Mouse (Mus musculus): ENCODE results near the gene Pf4.
A peak's percentile ranks its signal among the peaks of the same experiment; 100 is the strongest.

Gene Pf4

GRCm38 (mm10) chr5:90771880-90772653 is at the start of gene Pf4:
Gene Pf4, plus strand, starts transcription at chr5:90772435.
- DNase-seq (ENCODE audit: extremely low spot score, low read depth, low spot score) = no peak

- DNase-seq (ENCODE audit: extremely low spot score, low read depth, low spot score) = no peak
Observed at GRCm38 (mm10) chr5:90722656-90723055, 49.6 kb upstream of the Pf4 start.

- DNase-seq (ENCODE audit: extremely low spot score, low read depth, low spot score) = peak; percentile 33
Observed at GRCm38 (mm10) chr5:90728254-90728653, 44.0 kb upstream of the Pf4 start.

- DNase-seq (ENCODE audit: extremely low spot score, low read depth, low spot score) = no peak
Observed at GRCm38 (mm10) chr5:90731480-90731879, 40.8 kb upstream of the Pf4 start.

GRCm38 (mm10) chr5:90742029-90742428 is 30.2 kb upstream of the Pf4 start:
- DNase-seq (ENCODE audit: extremely low spot score, low read depth, low spot score) = no peak

GRCm38 (mm10) chr5:90753934-90754333 is 18.3 kb upstream of the Pf4 start:
- DNase-seq (ENCODE audit: extremely low spot score, low read depth, low spot score) = no peak

GRCm38 (mm10) chr5:90758020-90758605 is 14.1 kb upstream of the Pf4 start:
- no peak for DNase-seq (ENCODE audit: extremely low spot score, low read depth, low spot score)

- no peak for DNase-seq (ENCODE audit: extremely low spot score, low read depth, low spot score)
Observed at GRCm38 (mm10) chr5:90759077-90760065, 12.9 kb upstream of the Pf4 start, which contains the start of gene Cxcl5. Gene Cxcl5, plus strand, starts transcription at chr5:90759360.

GRCm38 (mm10) chr5:90760303-90760702 is 11.9 kb upstream of the Pf4 start:
- no peak for DNase-seq (ENCODE audit: extremely low spot score, low read depth, low spot score)

- DNase-seq (ENCODE audit: extremely low spot score, low read depth, low spot score) = no peak
Observed at GRCm38 (mm10) chr5:90760844-90761243, 11.4 kb upstream of the Pf4 start.

GRCm38 (mm10) chr5:90761834-90762233 is 10.4 kb upstream of the Pf4 start:
- no peak for DNase-seq (ENCODE audit: extremely low spot score, low read depth, low spot score)

GRCm38 (mm10) chr5:90763912-90764665 is 8.1 kb upstream of the Pf4 start:
- no peak for DNase-seq (ENCODE audit: extremely low spot score, low read depth, low spot score)

- no peak for DNase-seq (ENCODE audit: extremely low spot score, low read depth, low spot score)
Observed at GRCm38 (mm10) chr5:90765821-90766606, 6.2 kb upstream of the Pf4 start.

GRCm38 (mm10) chr5:90768218-90768617 is 4.0 kb upstream of the Pf4 start, which contains the start of gene Ppbp:
Gene Ppbp, plus strand, starts transcription at chr5:90768518.
- DNase-seq (ENCODE audit: extremely low spot score, low read depth, low spot score) = no peak

- DNase-seq (ENCODE audit: extremely low spot score, low read depth, low spot score) = no peak
Observed at GRCm38 (mm10) chr5:90771369-90771768, 866 bp upstream of the Pf4 start.

- DNase-seq (ENCODE audit: extremely low spot score, low read depth, low spot score) = no peak
Observed at GRCm38 (mm10) chr5:90775562-90775961, 3.3 kb downstream of the Pf4 start.

- DNase-seq (ENCODE audit: extremely low spot score, low read depth, low spot score) = no peak
Observed at GRCm38 (mm10) chr5:90777621-90778020, 5.4 kb downstream of the Pf4 start.

- DNase-seq (ENCODE audit: extremely low spot score, low read depth, low spot score) = no peak
Observed at GRCm38 (mm10) chr5:90778856-90779255, 6.6 kb downstream of the Pf4 start.

- DNase-seq (ENCODE audit: extremely low spot score, low read depth, low spot score) = no peak
Observed at GRCm38 (mm10) chr5:90783697-90784096, 11.5 kb downstream of the Pf4 start.
